Mouse (Mus musculus) heart, embryonic 11.5 days (tissue): ENCODE results near the gene Scube3. TPM values are rescaled to one million over a fixed set of nuclear protein-coding genes. Genes with fewer than 3 reads are reported as not detected.

ENCODE experiments used
- ATAC-seq: fragments of 200-750 bp; cut with Nextera tagmentation; replicated peaks from 2 replicates; pipeline ENCODE4 v1.8.0; 2017; ENCODE audit warnings: moderate library complexity; ENCODE audit not compliant: insufficient number of reproducible peaks, low FRiP score, low TSS enrichment
- H3K27ac ChIP-seq: fragments of 300-500 bp; sonication (generic); 2 replicates; pipeline ENCODE4 v1.5.1; 2014; ENCODE audit warnings: mild to moderate bottlenecking, low read depth, low read length
- H3K27me3 ChIP-seq: fragments of 300-500 bp; sonication (generic); 2 replicates; pipeline ENCODE4 v1.6.1; 2014; ENCODE audit warnings: mild to moderate bottlenecking, low read length, mixed read lengths; ENCODE audit not compliant: control insufficient read depth, insufficient read depth
- H3K36me3 ChIP-seq: fragments of 300-500 bp; sonication (generic); 2 replicates; pipeline ENCODE4 v1.6.1; 2014; ENCODE audit warnings: mild to moderate bottlenecking, low read length, moderate library complexity, mixed read lengths; ENCODE audit not compliant: control insufficient read depth, insufficient read depth
- H3K4me1 ChIP-seq: fragments of 300-500 bp; sonication (generic); 2 replicates; pipeline ENCODE4 v1.6.1; 2014; ENCODE audit warnings: low read length; ENCODE audit not compliant: control insufficient read depth, insufficient read depth
- H3K4me2 ChIP-seq: fragments of 300-500 bp; sonication (generic); 2 replicates; pipeline ENCODE4 v1.6.1; 2014; ENCODE audit warnings: mild to moderate bottlenecking, moderate library complexity
- H3K4me3 ChIP-seq: fragments of 300-500 bp; sonication (generic); 2 replicates; pipeline ENCODE4 v1.5.1; 2014; ENCODE audit warnings: low read depth, low read length
- H3K9ac ChIP-seq: fragments of 300-500 bp; sonication (generic); 2 replicates; pipeline ENCODE4 v1.6.1; 2014; ENCODE audit warnings: mild to moderate bottlenecking, low read depth, low read length, moderate library complexity
- H3K9me3 ChIP-seq: fragments of 300-500 bp; sonication (generic); replicated peaks from 2 replicates; pipeline ENCODE4 v1.6.1; 2016; ENCODE audit warnings: low read length; ENCODE audit not compliant: control insufficient read depth
- WGBS: fragments of 180-500 bp; shearing (Covaris S2); extraction: QIAGEN DNeasy Blood & Tissue Kit; methylation state at CpG from one replicate; pipeline ENCODE4 v1.1.7; 2014; ENCODE audit not compliant: insufficient replicate concordance; 5-methylcytosine and 5-hydroxymethylcytosine counted together
- polyA plus RNA-seq: library from polyadenylated mRNA; unstranded; fragments of >200 nt; fragmentation: Nextera tagmentation; extraction: Ambion mirVana; gene quantifications from 2 replicates; pipeline ENCODE4 v1.2.1, GENCODE M21; 2014

The Scube3 gene
- polyA plus RNA-seq, 1 experiment from 2014 or later = 2.3 TPM

- no peak overlapping the region for H3K4me2 ChIP-seq
- 61% methylated on average over 7 of the region's 7 CpGs for WGBS
- no peak overlapping the region for H3K27ac ChIP-seq
- H3K27me3 ChIP-seq = peaks cover 3% of the 10 kb centered on the region
- no peaks in the 10 kb centered on the region for H3K36me3 ChIP-seq
- no peak overlapping the region for H3K9ac ChIP-seq
- ATAC-seq = no peak
- no peaks in the 10 kb centered on the region for H3K9me3 ChIP-seq
- H3K4me1 ChIP-seq = no peaks in the 10 kb centered on the region; the same call in 1 of the 2 replicates
- no peak overlapping the region for H3K4me3 ChIP-seq
Measured at GRCm38 (mm10) chr17:28123627-28124026, 18.3 kb upstream of the Scube3 start.

- WGBS = 53% methylated on average over 8 of the region's 8 CpGs
- peaks cover 3% of the 10 kb centered on the region for H3K27me3 ChIP-seq
- no peaks in the 10 kb centered on the region; the same call in 1 of the 2 replicates for H3K4me1 ChIP-seq
- no peak overlapping the region for H3K4me3 ChIP-seq
- H3K36me3 ChIP-seq = no peaks in the 10 kb centered on the region
- H3K4me2 ChIP-seq = no peak overlapping the region
- H3K27ac ChIP-seq = no peak overlapping the region
- H3K9me3 ChIP-seq = no peaks in the 10 kb centered on the region
- ATAC-seq = no peak
- no peak overlapping the region for H3K9ac ChIP-seq
Measured at GRCm38 (mm10) chr17:28124368-28124767, 17.6 kb upstream of the Scube3 start.

GRCm38 (mm10) chr17:28129796-28130195 lies 12.1 kb upstream of the Scube3 start:
- WGBS = 76% methylated on average over 5 of the region's 5 CpGs
- H3K27me3 ChIP-seq = 0 out of 2 replicates have a peak, but pooled peaks cover 3% of the 10 kb centered on the region
- no peaks in the 10 kb centered on the region for H3K4me1 ChIP-seq
- no peaks in the 10 kb centered on the region for H3K36me3 ChIP-seq
- no peak overlapping the region for H3K4me3 ChIP-seq
- ATAC-seq = no peak
- H3K9me3 ChIP-seq = no peaks in the 10 kb centered on the region
- H3K4me2 ChIP-seq = no peak overlapping the region
- no peak overlapping the region for H3K9ac ChIP-seq
- no peak overlapping the region for H3K27ac ChIP-seq

GRCm38 (mm10) chr17:28130391-28131125 lies 11.4 kb upstream of the Scube3 start:
- ATAC-seq = no peak
- H3K36me3 ChIP-seq = no peaks in the 10 kb centered on the region
- WGBS = 61% methylated on average over 5 of the region's 5 CpGs

GRCm38 (mm10) chr17:28131156-28131555 lies 10.8 kb upstream of the Scube3 start:
- H3K27ac ChIP-seq = no peak overlapping the region
- H3K9me3 ChIP-seq = no peaks in the 10 kb centered on the region
- H3K9ac ChIP-seq = no peak overlapping the region
- no peak overlapping the region for H3K4me3 ChIP-seq
- no peaks in the 10 kb centered on the region for H3K36me3 ChIP-seq
- no peak for ATAC-seq
- H3K4me1 ChIP-seq = peaks cover 2% of the 10 kb centered on the region
- H3K27me3 ChIP-seq = 0 out of 2 replicates have a peak, but pooled peaks cover 3% of the 10 kb centered on the region
- no peak overlapping the region for H3K4me2 ChIP-seq

More at GRCm38 (mm10) chr17:28130391-28131125, 11.4 kb upstream of the Scube3 start:
- no peak overlapping the region for H3K4me2 ChIP-seq
- H3K27me3 ChIP-seq = 0 out of 2 replicates have a peak, but pooled peaks cover 3% of the 10 kb centered on the region
- no peaks in the 10 kb centered on the region for H3K4me1 ChIP-seq
- no peaks in the 10 kb centered on the region for H3K9me3 ChIP-seq
- H3K9ac ChIP-seq = no peak overlapping the region
- no peak overlapping the region for H3K27ac ChIP-seq
- H3K4me3 ChIP-seq = no peak overlapping the region

- no peak overlapping the region for H3K9ac ChIP-seq
- no peak overlapping the region for H3K4me2 ChIP-seq
- H3K9me3 ChIP-seq = no peaks in the 10 kb centered on the region
- H3K4me3 ChIP-seq = no peak overlapping the region
- H3K27ac ChIP-seq = no peak overlapping the region
- no peaks in the 10 kb centered on the region for H3K36me3 ChIP-seq
- 0 out of 2 replicates have a peak, but pooled peaks cover 3% of the 10 kb centered on the region for H3K27me3 ChIP-seq
- ATAC-seq = no peak
- peaks cover 7% of the 10 kb centered on the region for H3K4me1 ChIP-seq
- 7% methylated on average over 14 of the region's 14 CpGs for WGBS
Measured at GRCm38 (mm10) chr17:28133193-28133592, 8.7 kb upstream of the Scube3 start.

- no peaks in the 10 kb centered on the region for H3K9me3 ChIP-seq
- H3K4me2 ChIP-seq = no peak overlapping the region
- H3K27me3 ChIP-seq = peaks cover 15% of the 10 kb centered on the region
- H3K4me3 ChIP-seq = no peak overlapping the region
- H3K27ac ChIP-seq = no peak overlapping the region
- ATAC-seq = no peak
- no peak overlapping the region for H3K9ac ChIP-seq
- peaks cover 7% of the 10 kb centered on the region for H3K4me1 ChIP-seq
- WGBS = 57% methylated on average over 3 of the region's 3 CpGs
- no peaks in the 10 kb centered on the region for H3K36me3 ChIP-seq
Measured at GRCm38 (mm10) chr17:28135496-28135895, 6.4 kb upstream of the Scube3 start.

- H3K9me3 ChIP-seq = no peaks in the 10 kb centered on the region
- 10% methylated on average over 5 of the region's 5 CpGs for WGBS
- H3K4me3 ChIP-seq = no peak overlapping the region
- H3K9ac ChIP-seq = no peak overlapping the region
- no peak overlapping the region for H3K4me2 ChIP-seq
- ATAC-seq = no peak
- H3K4me1 ChIP-seq = peaks cover 9% of the 10 kb centered on the region
- no peaks in the 10 kb centered on the region for H3K36me3 ChIP-seq
- peaks cover 22% of the 10 kb centered on the region for H3K27me3 ChIP-seq
- H3K27ac ChIP-seq = no peak overlapping the region
Measured at GRCm38 (mm10) chr17:28136266-28136665, 5.7 kb upstream of the Scube3 start.

- Histone ChIP-seq H3K9ac (no peak overlapping the region), H3K4me2 (no peak overlapping the region), H3K36me3 (no peaks in the 10 kb centered on the region), H3K27me3 (peaks cover 39% of the 10 kb centered on the region), H3K4me1 (peaks cover 15% of the 10 kb centered on the region), H3K4me3 (no peak overlapping the region), H3K9me3 (no peaks in the 10 kb centered on the region), H3K27ac (no peak overlapping the region)
- 80% methylated on average over 8 of the region's 8 CpGs for WGBS
- ATAC-seq = no peak
Measured at GRCm38 (mm10) chr17:28138013-28138412, 3.9 kb upstream of the Scube3 start.
